ENCODE assay signal across 9 mouse cellular contexts in genomic region chr7:84604501-84604900, GRCm38 (mm10). TPM values are rescaled to one million over a fixed set of nuclear protein-coding genes. Genes with fewer than 3 reads are reported as not detected.
DNase-seq lines count a peak whose midpoint lies in the region; ATAC-seq and TF ChIP-seq lines count a peak whose summit lies in the region.
"Had no signal": no experiment of that assay in that cellular context is flagged by ENCODE, and none has a peak within 500 bp of the region (broad histone marks: within the 10 kb centered on the region; RNA-seq: fewer than 3 reads in every experiment).

No protein-coding gene starts in this region.

- ATAC-seq in midbrain, embryonic 15.5 days (replicated peaks), result no peak
- ATAC-seq in limb, embryonic 12.5 days (ENCODE audit: insufficient number of reproducible peaks, insufficient read depth, low FRiP score, low TSS enrichment, low read depth), result 0 out of 2 replicates have a peak, but pooled peaks have one; percentile 16
- ATAC-seq in stomach, postnatal 0 days (ENCODE audit: low FRiP score, low TSS enrichment), result peak; percentile 9; the same call in 1 of the 2 replicates
- no peak for ATAC-seq in activated CD4-positive, CD25-positive, alpha-beta regulatory T cell, adult 4 months

- intact Hi-C loops in left cerebral cortex, postnatal 25 days (cut with DNase I), result loop anchor here (2.0 kb wide), 1 partner anchor 86 kb away; no protein-coding TSS in a partner anchor

- no peak for TF ChIP-seq EP300 in stomach, postnatal 0 days (optimal IDR thresholded peaks at IDR 0.05)

- H3K4me2 ChIP-seq in midbrain, embryonic 15.5 days, result peak overlapping the region; percentile 98; the same call in 1 of the 2 replicates
- no peak overlapping the region for H3K4me2 ChIP-seq in limb, embryonic 12.5 days
- no peak overlapping the region for H3K4me2 ChIP-seq in stomach, postnatal 0 days (replicated peaks; ENCODE audit: low read depth)

- peaks cover 10% of the 10 kb centered on the region for H3K4me1 ChIP-seq in midbrain, embryonic 15.5 days
- H3K4me1 ChIP-seq in midbrain, embryonic 10.5 days, result peaks cover 21% of the 10 kb centered on the region
- H3K4me1 ChIP-seq in limb, embryonic 12.5 days (replicated peaks), result peaks cover 7% of the 10 kb centered on the region
- H3K4me1 ChIP-seq in stomach, postnatal 0 days (replicated peaks; ENCODE audit: control insufficient read depth, insufficient read depth), result no peaks in the 10 kb centered on the region

- no peaks in the 10 kb centered on the region for H3K27me3 ChIP-seq in midbrain, embryonic 15.5 days (replicated peaks)
- H3K27me3 ChIP-seq in midbrain, embryonic 10.5 days (ENCODE audit: low read depth, poor library complexity, severe bottlenecking), result peaks cover 11% of the 10 kb centered on the region
- H3K27me3 ChIP-seq in limb, embryonic 12.5 days, result peaks cover 7% of the 10 kb centered on the region
- no peaks in the 10 kb centered on the region for H3K27me3 ChIP-seq in stomach, postnatal 0 days (ENCODE audit: control insufficient read depth, insufficient read depth, low read length)

- H3K27ac ChIP-seq in midbrain, embryonic 15.5 days, result no peak overlapping the region
- H3K27ac ChIP-seq in midbrain, embryonic 10.5 days (replicated peaks), result no peak overlapping the region
- no peak overlapping the region for H3K27ac ChIP-seq in limb, embryonic 12.5 days
- no peak overlapping the region for H3K27ac ChIP-seq in stomach, postnatal 0 days (replicated peaks)
- H3K27ac ChIP-seq: forebrain, embryonic 12.5 days had no signal

- no peak overlapping the region for H3K4me3 ChIP-seq in midbrain, embryonic 15.5 days
- H3K4me3 ChIP-seq in midbrain, embryonic 10.5 days, result no peak overlapping the region
- no peak overlapping the region for H3K4me3 ChIP-seq in limb, embryonic 12.5 days (replicated peaks)
- no peak overlapping the region for H3K4me3 ChIP-seq in stomach, postnatal 0 days (ENCODE audit: low read depth, low read length)

- no peak overlapping the region for H3K9ac ChIP-seq in midbrain, embryonic 15.5 days
- no peak overlapping the region for H3K9ac ChIP-seq in limb, embryonic 12.5 days (replicated peaks)
- no peak overlapping the region for H3K9ac ChIP-seq in stomach, postnatal 0 days (ENCODE audit: low read length)

- WGBS in midbrain, embryonic 15.5 days, result 69% methylated on average over 3 of the region's 3 CpGs
- WGBS in midbrain, embryonic 10.5 days, result 72% methylated on average over 3 of the region's 3 CpGs
- WGBS in limb, embryonic 12.5 days, result 70% methylated on average over 3 of the region's 3 CpGs
- 56% methylated on average over 3 of the region's 3 CpGs for WGBS in stomach, postnatal 0 days

- peak; percentile 16 for DNase-seq in adrenal gland, adult 8-10 months
- DNase-seq in adrenal gland, postnatal 25 days, result no peak
- DNase-seq in midbrain, embryonic 10.5 days (ENCODE audit: low spot score), result no peak
- DNase-seq in stomach, postnatal 0 days (ENCODE audit: low spot score), result peak; percentile 19
- no peak for DNase-seq in left cerebral cortex, postnatal 25 days (ENCODE audit: low spot score in 2 of 2)

- no peaks in the 10 kb centered on the region for H3K9me3 ChIP-seq in midbrain, embryonic 15.5 days
- H3K9me3 ChIP-seq in midbrain, embryonic 10.5 days (replicated peaks), result no peaks in the 10 kb centered on the region
- no peaks in the 10 kb centered on the region for H3K9me3 ChIP-seq in limb, embryonic 12.5 days
- no peaks in the 10 kb centered on the region for H3K9me3 ChIP-seq in stomach, postnatal 0 days (ENCODE audit: control insufficient read depth, low read length)
- H3K9me3 ChIP-seq: forebrain, embryonic 12.5 days had no signal

- H3K36me3 ChIP-seq in midbrain, embryonic 15.5 days (replicated peaks), result no peaks in the 10 kb centered on the region
- no peaks in the 10 kb centered on the region for H3K36me3 ChIP-seq in midbrain, embryonic 10.5 days
- no peaks in the 10 kb centered on the region for H3K36me3 ChIP-seq in limb, embryonic 12.5 days
- H3K36me3 ChIP-seq in stomach, postnatal 0 days (ENCODE audit: control insufficient read depth, insufficient read depth, low read length), result no peaks in the 10 kb centered on the region
- H3K36me3 ChIP-seq: forebrain, embryonic 12.5 days had no signal

- TF ChIP-seq CTCF in stomach, postnatal 0 days (IDR thresholded peaks at IDR 0.05; ENCODE audit: low read depth), result no peak

RNA-seq across cellular contexts. Expression of gene Fah, which starts 2.0 kb away (rescaled TPM):
- 10 to 100 TPM; 19.1 to 62.6 (median 45.5) TPM for total RNA-seq in adrenal gland, adult 8-10 months (2022)
- 59.1 and 63.8 TPM in 2 replicates for total RNA-seq in adrenal gland, postnatal 25 days (2021)
- 9.2 and 10.2 TPM in 2 replicates for polyA plus RNA-seq in midbrain, embryonic 15.5 days (2015; fragmentation: Nextera tagmentation; extraction: Ambion mirVana)
- 3.8 and 4.8 TPM in 2 replicates for polyA plus RNA-seq in midbrain, embryonic 10.5 days (2016; fragmentation: Nextera tagmentation; extraction: Ambion mirVana)
- 1.9 and 2.5 TPM in 2 replicates for polyA plus RNA-seq in limb, embryonic 12.5 days (2016; fragmentation: Nextera tagmentation; extraction: Ambion mirVana)
- 12.4 and 12.5 TPM in 2 replicates for polyA plus RNA-seq in stomach, postnatal 0 days (2015; fragmentation: Nextera tagmentation; extraction: Ambion mirVana)
- 10 to 100 TPM in 1 of 2 experiments, 1 to 10 TPM in 1; 8.0 to 11.4 TPM for polyA plus RNA-seq in activated CD4-positive, CD25-positive, alpha-beta regulatory T cell, adult 4 months (2017; shearing (Covaris generic))
- 10 to 100 TPM; 13.8 to 15.8 TPM for total RNA-seq in left cerebral cortex, postnatal 25 days (2021)

Comparison
In these comparisons a context has a peak if more than half of its experiments do, and no peak if none do; other contexts are left out.
1. DNase-seq: peak in adrenal gland, adult 8-10 months (single experiment) and stomach, postnatal 0 days (single experiment); none in adrenal gland, postnatal 25 days (single experiment), midbrain, embryonic 10.5 days (single experiment) and left cerebral cortex, postnatal 25 days (0 of 2).
2. ATAC-seq: peak in limb, embryonic 12.5 days (single experiment) and stomach, postnatal 0 days (single experiment); none in midbrain, embryonic 15.5 days (single experiment) and activated CD4-positive, CD25-positive, alpha-beta regulatory T cell, adult 4 months (single experiment).